Mouse (Mus musculus): Measurements from ENCODE around the gene Kctd2. TPM values are rescaled to one million over a fixed set of nuclear protein-coding genes. Genes with fewer than 3 reads are reported as not detected.

The Kctd2 gene
- 8.6 and 9.3 TPM in 2 replicates for polyA plus RNA-seq (2016; fragmentation: Nextera tagmentation; extraction: Ambion mirVana)

DNA sequence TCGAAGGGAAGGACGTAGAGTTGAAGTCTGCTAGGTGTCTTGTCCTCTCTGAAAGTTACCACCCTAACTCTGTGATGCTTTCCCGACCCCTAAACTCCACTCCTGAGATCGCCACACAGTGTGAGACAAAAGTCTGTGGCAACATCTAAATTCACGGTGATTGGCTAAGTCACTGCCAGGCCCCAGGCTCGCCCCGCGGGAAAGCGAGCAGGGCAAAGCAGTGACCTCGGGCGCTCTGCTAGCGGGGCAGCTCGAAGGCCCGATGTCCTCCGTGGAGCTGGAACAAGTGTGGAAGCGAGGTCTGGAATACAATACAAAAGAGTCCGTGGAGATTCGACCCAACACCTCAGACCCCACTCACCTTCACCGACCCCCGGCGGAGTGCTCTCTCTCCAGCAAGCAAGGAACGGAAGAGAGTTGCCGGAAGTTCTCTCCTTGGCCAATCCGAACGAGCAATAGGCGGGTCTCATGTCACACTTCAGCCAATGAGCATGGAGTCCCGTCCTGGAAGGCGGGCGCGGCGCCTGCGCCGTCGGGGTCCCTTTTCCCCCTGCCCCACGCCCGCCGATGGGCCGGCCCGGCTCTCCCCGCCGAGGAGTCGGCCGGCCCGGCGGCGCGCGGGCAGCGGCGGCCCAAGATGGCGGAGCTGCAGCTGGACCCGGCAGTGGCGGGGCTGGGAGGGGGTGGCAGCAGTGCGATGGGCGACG lies at the start of gene Kctd2, which contains the start of gene Atp5h:
Gene Kctd2, plus strand, starts transcription at position 598 of the 707 bp plus-strand sequence.
Gene Atp5h, minus strand, starts transcription at position 432 of the 707 bp plus-strand sequence.
- Histone ChIP-seq H3K9me3 (replicated peaks) (no peaks in the 10 kb centered on the region), H3K27ac (peak within 1 kb of the TSS; percentile 88), H3K4me2 (peak within 1 kb of the TSS; percentile 99), H3K4me3 (peak within 1 kb of the TSS; percentile 95), H3K27me3 (replicated peaks) (no peaks in the 10 kb centered on the region), H3K4me1 (peaks cover 41% of the 10 kb centered on the region), H3K36me3 (peaks cover 44% of the 10 kb centered on the region), H3K9ac (peak within 1 kb of the TSS; percentile 92)
- ATAC-seq, result peak; percentile 98
- WGBS (ENCODE audit: insufficient replicate concordance), result under 1% methylated on average over 54 of the region's 56 CpGs

DNA sequence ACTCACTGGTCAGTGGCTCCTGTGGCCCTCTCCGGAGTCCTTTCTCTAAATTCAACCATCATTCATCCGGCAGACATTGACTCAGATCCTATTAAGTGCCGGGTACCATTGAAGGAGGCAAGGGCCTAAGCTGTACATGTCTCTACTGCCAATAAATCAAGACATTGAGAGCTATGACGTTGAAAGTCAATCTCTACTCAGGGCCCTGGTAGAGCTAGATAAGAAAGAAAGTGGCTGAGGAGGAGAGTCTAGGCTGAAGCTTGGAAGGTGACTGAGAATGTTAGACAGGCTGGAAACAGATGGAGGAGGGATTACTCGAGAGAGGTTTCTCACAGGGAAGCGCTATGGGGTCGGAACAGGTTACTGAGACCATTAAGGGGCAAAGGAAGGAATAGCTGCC lies 49.6 kb upstream of the Kctd2 start:
- 38% methylated on average over 7 of the region's 7 CpGs for WGBS (ENCODE audit: insufficient replicate concordance)
- no peak for ATAC-seq
- H3K9me3 ChIP-seq (replicated peaks), result no peaks in the 10 kb centered on the region
- peaks cover 14% of the 10 kb centered on the region for H3K4me1 ChIP-seq
- H3K27me3 ChIP-seq (replicated peaks), result peaks cover 98% of the 10 kb centered on the region
- H3K36me3 ChIP-seq, result no peaks in the 10 kb centered on the region
- H3K4me2 ChIP-seq, result no peak overlapping the region
- no peak overlapping the region for H3K27ac ChIP-seq
- no peak overlapping the region for H3K4me3 ChIP-seq
- no peak overlapping the region for H3K9ac ChIP-seq

DNA sequence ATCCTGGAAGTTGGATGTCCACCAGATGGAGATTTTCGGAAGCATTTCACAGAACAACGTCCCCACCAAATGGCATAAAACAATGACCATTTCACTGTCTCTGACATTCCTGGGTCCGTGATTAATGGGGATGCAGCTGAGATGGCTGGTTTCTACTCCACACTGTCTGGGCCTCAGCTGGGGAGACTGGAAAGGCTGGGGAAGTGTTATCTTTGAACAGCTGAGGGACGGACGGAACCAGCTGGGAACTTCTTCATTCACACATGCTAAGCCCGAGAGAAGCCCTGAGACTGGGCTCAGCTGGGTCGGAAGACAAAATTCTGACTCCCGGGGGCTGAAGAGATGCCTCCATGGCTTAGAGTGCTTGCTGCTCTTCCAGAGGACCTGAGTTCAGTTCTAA lies 48.6 kb upstream of the Kctd2 start:
- Histone ChIP-seq H3K4me1 (peaks cover 14% of the 10 kb centered on the region), H3K4me3 (no peak overlapping the region), H3K9me3 (replicated peaks) (no peaks in the 10 kb centered on the region), H3K4me2 (no peak overlapping the region), H3K27me3 (replicated peaks) (peaks cover 98% of the 10 kb centered on the region), H3K36me3 (no peaks in the 10 kb centered on the region), H3K27ac (no peak overlapping the region), H3K9ac (no peak overlapping the region)
- WGBS (ENCODE audit: insufficient replicate concordance), result 60% methylated on average over 8 of the region's 8 CpGs
- no peak for ATAC-seq

DNA sequence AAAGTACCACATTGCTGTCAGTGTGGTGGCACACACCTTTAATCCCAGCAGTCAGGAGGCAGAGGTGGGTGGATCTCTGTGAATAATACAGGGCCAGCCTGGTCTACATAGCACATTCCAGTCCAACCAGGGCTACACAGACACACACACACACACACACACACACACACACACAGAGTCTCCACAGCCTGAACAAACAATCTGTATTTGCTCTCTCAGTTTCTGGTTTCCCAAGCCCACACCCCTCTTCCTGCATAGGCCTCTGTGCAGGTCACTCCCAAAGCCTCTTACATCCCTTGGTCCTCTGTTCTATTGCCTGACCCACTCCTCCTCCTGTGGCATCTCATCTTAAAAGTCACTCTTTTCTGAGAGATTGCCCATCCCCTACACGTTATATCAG lies 47.9 kb upstream of the Kctd2 start:
- Histone ChIP-seq H3K9ac (no peak overlapping the region), H3K4me1 (peaks cover 10% of the 10 kb centered on the region), H3K4me3 (no peak overlapping the region), H3K27me3 (replicated peaks) (peaks cover 98% of the 10 kb centered on the region), H3K36me3 (no peaks in the 10 kb centered on the region), H3K27ac (no peak overlapping the region), H3K9me3 (replicated peaks) (no peaks in the 10 kb centered on the region), H3K4me2 (no peak overlapping the region)
- ATAC-seq, result no peak
- 48% methylated on average over 1 of the region's 1 CpGs for WGBS (ENCODE audit: insufficient replicate concordance)

DNA sequence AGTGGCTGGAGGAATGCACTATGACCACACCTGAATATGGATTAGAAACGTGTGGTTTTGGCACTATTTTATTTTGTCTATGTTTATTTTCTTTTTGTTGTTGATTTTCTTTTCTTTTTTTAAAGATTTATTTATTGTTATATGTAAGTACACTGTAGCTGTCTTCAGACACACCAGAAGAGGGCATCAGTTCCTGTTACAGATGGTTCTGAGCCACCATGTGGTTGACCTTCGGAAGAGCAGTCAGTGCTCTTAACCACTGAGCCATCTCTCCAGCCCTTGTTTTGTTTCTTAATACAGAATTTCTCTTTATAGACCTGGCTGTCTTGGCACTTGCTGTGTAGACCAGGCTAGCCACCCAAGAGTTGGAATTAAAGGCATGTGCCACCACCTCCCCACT lies 47.2 kb upstream of the Kctd2 start:
- no peak for ATAC-seq
- peaks cover 95% of the 10 kb centered on the region for H3K27me3 ChIP-seq (replicated peaks)
- H3K4me2 ChIP-seq, result no peak overlapping the region
- H3K4me1 ChIP-seq, result peaks cover 3% of the 10 kb centered on the region; the same call in 1 of the 2 replicates
- no peak overlapping the region for H3K27ac ChIP-seq
- no peaks in the 10 kb centered on the region for H3K9me3 ChIP-seq (replicated peaks)
- 18% methylated on average over 2 of the region's 2 CpGs for WGBS (ENCODE audit: insufficient replicate concordance)
- no peak overlapping the region for H3K4me3 ChIP-seq
- no peak overlapping the region for H3K9ac ChIP-seq
- H3K36me3 ChIP-seq, result no peaks in the 10 kb centered on the region

DNA sequence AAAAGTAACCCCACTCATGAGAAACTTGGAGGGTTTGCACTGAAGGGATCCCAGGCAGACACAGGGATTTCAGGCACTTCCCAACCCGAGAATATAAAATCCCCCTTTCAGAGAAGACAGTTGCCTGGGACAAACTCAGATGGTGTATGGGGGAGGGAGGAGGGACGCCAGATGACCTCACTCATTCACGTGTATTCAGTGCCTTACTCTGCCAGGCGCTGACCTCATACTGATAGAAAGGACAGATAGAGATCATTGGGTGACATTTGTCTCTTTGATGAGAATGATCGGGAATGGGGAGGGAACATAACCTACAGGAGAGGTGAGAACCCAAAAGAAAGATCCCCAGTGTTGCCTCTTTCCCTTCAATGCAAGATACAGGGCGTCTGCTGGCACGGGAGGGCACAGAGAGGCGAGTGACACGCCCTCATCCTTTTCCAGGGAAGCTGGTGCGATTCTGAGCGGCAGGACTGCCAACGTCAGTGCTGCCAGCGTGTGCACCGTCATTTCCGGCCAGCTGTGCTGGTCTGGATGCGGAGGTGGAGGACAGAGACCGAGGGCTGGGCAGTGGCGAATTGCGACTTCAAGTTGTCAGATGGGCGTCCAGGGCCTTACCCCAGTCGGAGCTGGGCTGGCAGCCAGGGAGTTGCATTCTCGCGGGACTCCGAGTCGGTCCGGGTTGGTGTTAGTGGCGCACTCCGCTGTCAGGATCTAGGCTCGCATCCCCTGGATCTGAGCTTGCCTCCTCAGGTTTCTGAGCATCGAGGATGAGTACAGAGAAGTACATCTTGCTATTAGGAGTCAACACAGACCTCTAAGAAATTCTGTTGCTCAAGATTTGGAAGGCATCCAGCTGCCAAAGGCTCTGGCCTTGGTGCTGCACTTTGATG lies 45.9 kb upstream of the Kctd2 start:
- Histone ChIP-seq H3K4me2 (peak overlapping the region; percentile 56), H3K4me1 (0 out of 2 replicates have a peak, but pooled peaks cover 3% of the 10 kb centered on the region), H3K9ac (no peak overlapping the region), H3K36me3 (no peaks in the 10 kb centered on the region), H3K27ac (no peak overlapping the region), H3K4me3 (peak overlapping the region; percentile 22), H3K9me3 (replicated peaks) (no peaks in the 10 kb centered on the region), H3K27me3 (replicated peaks) (peaks cover 90% of the 10 kb centered on the region)
- 3% methylated on average over 30 of the region's 30 CpGs for WGBS (ENCODE audit: insufficient replicate concordance)
- no peak for ATAC-seq

DNA sequence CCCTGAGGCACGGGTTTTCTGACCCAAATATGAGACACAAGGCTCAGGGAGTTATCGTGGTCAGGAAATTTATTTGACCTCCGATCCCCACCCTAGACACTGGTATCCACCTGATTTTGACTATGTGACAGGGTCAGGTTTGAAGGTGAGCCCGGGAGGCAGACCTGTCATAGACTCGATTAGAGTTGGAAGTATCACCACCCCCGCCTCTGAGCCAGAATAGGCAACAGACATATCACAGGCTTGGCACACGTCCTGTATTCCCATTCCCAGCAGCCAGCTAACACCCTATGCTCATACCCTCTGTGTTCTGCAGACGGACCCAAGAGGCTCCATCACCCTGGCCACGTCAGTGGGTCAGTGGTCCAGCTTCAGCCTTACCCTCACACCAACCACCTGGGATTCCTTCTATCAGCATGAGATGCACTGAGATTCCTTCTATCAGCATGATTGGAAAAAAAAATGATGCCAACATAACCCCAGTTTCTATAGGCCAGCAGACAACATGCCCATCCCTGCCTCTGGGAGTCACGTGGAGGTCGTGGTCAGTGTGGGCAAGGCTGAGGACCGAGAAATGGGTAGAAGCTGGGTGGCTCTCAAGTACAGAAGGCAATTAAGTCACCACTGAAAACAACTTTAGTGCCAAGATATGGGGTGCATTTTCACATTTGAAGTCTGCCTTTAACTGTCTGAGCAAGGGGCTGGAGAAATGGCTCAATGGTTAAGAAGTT lies 45.1 kb upstream of the Kctd2 start:
- no peak overlapping the region for H3K27ac ChIP-seq
- no peaks in the 10 kb centered on the region for H3K36me3 ChIP-seq
- H3K4me1 ChIP-seq, result 0 out of 2 replicates have a peak, but pooled peaks cover 3% of the 10 kb centered on the region
- ATAC-seq, result no peak
- H3K9ac ChIP-seq, result no peak overlapping the region
- H3K27me3 ChIP-seq (replicated peaks), result peaks cover 88% of the 10 kb centered on the region
- H3K4me2 ChIP-seq, result peak overlapping the region; percentile 56; the same call in 1 of the 2 replicates
- no peaks in the 10 kb centered on the region for H3K9me3 ChIP-seq (replicated peaks)
- H3K4me3 ChIP-seq, result no peak overlapping the region
- 51% methylated on average over 12 of the region's 12 CpGs for WGBS (ENCODE audit: insufficient replicate concordance)

DNA sequence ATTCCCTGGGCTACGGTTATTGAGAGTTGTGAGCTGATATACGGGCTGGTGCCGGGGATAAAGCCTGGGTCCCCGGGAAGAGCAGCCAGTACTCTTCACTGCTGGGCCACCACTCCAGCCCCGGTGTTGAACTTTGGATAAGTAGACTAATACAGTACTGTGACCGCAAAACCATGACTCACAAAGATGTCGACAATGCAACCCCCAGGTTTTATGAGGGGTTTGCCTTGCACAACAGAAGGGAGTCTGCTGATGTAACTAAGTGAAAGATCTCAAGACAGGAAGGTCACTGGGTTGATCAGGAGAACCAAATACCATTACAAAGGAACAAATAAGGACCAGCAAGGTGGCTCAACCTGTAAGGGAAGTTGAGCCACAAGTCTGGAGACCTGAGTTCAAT lies 43.2 kb upstream of the Kctd2 start:
- H3K4me3 ChIP-seq, result no peak overlapping the region
- no peak overlapping the region for H3K9ac ChIP-seq
- 55% methylated on average over 7 of the region's 7 CpGs for WGBS (ENCODE audit: insufficient replicate concordance)
- no peak overlapping the region for H3K4me2 ChIP-seq
- H3K4me1 ChIP-seq, result 0 out of 2 replicates have a peak, but pooled peaks cover 3% of the 10 kb centered on the region
- H3K9me3 ChIP-seq (replicated peaks), result no peaks in the 10 kb centered on the region
- peaks cover 89% of the 10 kb centered on the region for H3K27me3 ChIP-seq (replicated peaks)
- no peaks in the 10 kb centered on the region for H3K36me3 ChIP-seq
- no peak overlapping the region for H3K27ac ChIP-seq
- ATAC-seq, result no peak

DNA sequence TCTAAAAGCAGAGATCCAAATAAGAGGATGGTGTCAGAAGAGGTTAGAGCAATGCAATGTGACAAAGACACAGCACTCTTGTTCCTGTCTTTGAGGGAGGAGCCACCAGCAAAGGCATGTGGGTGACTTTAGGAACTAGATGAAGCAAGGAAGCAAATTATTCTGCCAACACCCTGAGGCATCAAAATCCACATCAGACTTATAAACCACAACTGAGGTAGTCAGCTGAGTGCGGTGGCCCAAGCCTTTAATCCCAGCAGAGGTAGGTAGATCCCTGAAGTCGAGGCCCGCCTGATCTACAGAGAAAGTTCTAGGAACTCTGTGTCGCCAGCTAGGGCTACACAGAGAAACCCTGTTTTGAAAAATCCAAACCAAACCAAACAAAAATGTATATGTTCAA lies 42.7 kb upstream of the Kctd2 start:
- WGBS (ENCODE audit: insufficient replicate concordance), result 72% methylated on average over 4 of the region's 4 CpGs
- no peak overlapping the region for H3K9ac ChIP-seq
- no peaks in the 10 kb centered on the region for H3K9me3 ChIP-seq (replicated peaks)
- H3K4me2 ChIP-seq, result no peak overlapping the region
- H3K4me3 ChIP-seq, result no peak overlapping the region
- H3K4me1 ChIP-seq, result 0 out of 2 replicates have a peak, but pooled peaks cover 3% of the 10 kb centered on the region
- no peak overlapping the region for H3K27ac ChIP-seq
- H3K36me3 ChIP-seq, result no peaks in the 10 kb centered on the region
- peaks cover 89% of the 10 kb centered on the region for H3K27me3 ChIP-seq (replicated peaks)
- no peak for ATAC-seq

DNA sequence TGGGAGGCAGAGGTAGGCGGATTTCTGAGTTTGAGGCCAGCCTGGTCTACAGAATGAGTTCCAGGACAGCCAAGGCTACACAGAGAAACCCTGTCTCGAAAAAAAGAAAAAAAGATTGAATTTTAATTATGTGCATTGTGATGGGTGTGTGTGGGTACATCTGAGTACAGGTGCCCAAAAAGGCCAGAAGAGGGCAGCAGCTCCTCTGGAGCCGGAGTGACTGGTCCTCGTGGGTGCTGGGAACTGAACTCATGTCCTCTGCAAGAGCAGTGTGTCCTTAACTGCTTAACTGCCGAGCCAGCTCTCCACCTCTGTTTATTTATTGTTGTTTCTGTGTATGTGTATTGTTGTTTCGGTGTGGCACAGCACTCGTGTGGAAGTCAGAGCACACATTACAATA lies 42.1 kb upstream of the Kctd2 start:
- 0 out of 2 replicates have a peak, but pooled peaks cover 3% of the 10 kb centered on the region for H3K4me1 ChIP-seq
- 66% methylated on average over 7 of the region's 7 CpGs for WGBS (ENCODE audit: insufficient replicate concordance)
- H3K9me3 ChIP-seq (replicated peaks), result no peaks in the 10 kb centered on the region
- H3K27ac ChIP-seq, result no peak overlapping the region
- peaks cover 89% of the 10 kb centered on the region for H3K27me3 ChIP-seq (replicated peaks)
- no peaks in the 10 kb centered on the region for H3K36me3 ChIP-seq
- no peak overlapping the region for H3K9ac ChIP-seq
- no peak overlapping the region for H3K4me2 ChIP-seq
- no peak overlapping the region for H3K4me3 ChIP-seq
- ATAC-seq, result no peak

DNA sequence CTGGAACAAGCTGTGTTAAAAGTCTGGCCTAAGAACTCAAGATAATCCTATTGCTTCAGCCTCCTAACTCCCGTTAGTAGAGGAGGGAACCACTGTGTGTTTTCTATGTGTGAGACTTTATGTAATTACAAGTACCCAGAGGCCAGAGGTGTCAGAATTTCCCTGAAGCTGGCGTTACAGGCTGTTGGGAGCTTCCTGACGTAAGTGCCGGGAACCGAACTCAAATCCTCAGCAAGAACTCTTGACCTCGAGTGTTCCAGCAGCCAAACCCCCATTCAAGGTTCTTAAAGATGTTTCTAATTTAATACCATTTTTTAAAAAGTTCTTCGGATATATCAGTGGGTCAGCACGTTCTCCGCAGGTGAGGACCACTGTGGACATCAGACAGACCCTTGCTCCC lies 38.7 kb upstream of the Kctd2 start:
- Histone ChIP-seq H3K4me1 (no peaks in the 10 kb centered on the region), H3K9ac (no peak overlapping the region), H3K9me3 (replicated peaks) (no peaks in the 10 kb centered on the region), H3K36me3 (no peaks in the 10 kb centered on the region), H3K27ac (no peak overlapping the region), H3K27me3 (replicated peaks) (peaks cover 89% of the 10 kb centered on the region), H3K4me2 (peak overlapping the region; percentile 75), H3K4me3 (peak overlapping the region; percentile 61; the same call in 1 of the 2 replicates)
- WGBS (ENCODE audit: insufficient replicate concordance), result 37% methylated on average over 9 of the region's 9 CpGs
- no peak for ATAC-seq

All from liver, embryonic 12.5 days (tissue).